Mouse (Mus musculus): ENCODE measurements at regions not wholly inside any gene's neighbourhood (a gene's known extent, or its start where the extent isn't known, plus 50 kb on each side); places are given as distances from the start of the nearest gene placed in this dataset.
"Not testable (repeated sequence)": the region's sequence is repeated elsewhere in the genome, so short reads cannot be mapped to it uniquely, and the experiment has no call there.

DNA sequence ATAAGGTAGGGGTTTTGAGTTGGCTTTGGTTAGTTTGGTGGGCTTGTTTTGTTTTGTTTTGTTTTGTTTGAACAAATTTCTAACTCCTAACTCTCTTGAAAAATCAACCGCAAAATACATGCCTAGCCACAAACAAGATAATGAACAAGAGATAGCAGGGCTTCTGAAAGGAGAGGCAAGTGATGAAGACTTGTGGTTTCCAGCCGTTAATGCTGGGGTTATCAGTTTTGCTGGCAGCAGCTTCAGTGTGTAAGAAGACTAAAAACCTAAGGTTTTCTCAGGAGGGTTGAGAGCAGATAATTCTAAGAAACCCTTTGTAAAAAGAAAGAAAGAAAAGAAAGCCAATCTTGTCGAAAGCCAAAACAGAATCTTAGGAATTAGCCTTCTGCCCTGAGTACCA is 115.6 kb downstream of the Dad1 start:
- Histone ChIP-seq H3K27ac (ENCODE audit: insufficient read depth, low read depth, low read length) (no peak overlapping the region), H3K4me3 (ENCODE audit: insufficient read depth, low read depth, low read length) (no peak overlapping the region), H3K4me1 (ENCODE audit: control insufficient read depth, insufficient read depth, low read length) (no peaks in the 10 kb centered on the region)
- WGBS = 83% methylated on average over 3 of the region's 3 CpGs
- TF ChIP-seq CTCF (IDR thresholded peaks at IDR 0.05; ENCODE audit: insufficient read depth, low read depth, low read length) (no peak), POLR2A (IDR thresholded peaks at IDR 0.05; ENCODE audit: insufficient read depth, low read depth, low read length) (no peak)

DNA sequence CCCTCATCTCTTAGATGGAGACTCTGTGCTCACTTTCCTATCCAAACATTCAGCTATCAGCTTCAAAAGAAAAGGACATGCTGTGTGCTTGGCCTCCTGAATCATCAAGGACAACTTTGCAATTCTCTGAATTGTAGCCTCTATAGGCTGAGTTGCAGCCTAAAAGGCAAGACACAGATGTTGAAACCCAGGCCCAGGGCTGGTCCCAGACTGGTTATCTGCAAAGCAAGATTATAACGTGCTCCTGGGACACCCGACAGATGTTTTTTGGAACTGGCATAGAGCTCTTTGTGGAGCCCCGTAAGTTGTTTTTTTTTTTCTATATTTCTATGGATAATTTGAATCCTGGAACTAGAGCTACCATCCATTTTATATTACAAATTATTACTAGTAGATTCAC is 117.4 kb downstream of the Dad1 start:
- TF ChIP-seq POLR2A (IDR thresholded peaks at IDR 0.05; ENCODE audit: insufficient read depth, low read depth, low read length) (no peak), CTCF (IDR thresholded peaks at IDR 0.05; ENCODE audit: insufficient read depth, low read depth, low read length) (no peak)
- no peaks in the 10 kb centered on the region for H3K4me1 ChIP-seq (ENCODE audit: control insufficient read depth, insufficient read depth, low read length)
- H3K27ac ChIP-seq (ENCODE audit: insufficient read depth, low read depth, low read length) = no peak overlapping the region
- H3K4me3 ChIP-seq (ENCODE audit: insufficient read depth, low read depth, low read length) = no peak overlapping the region
- WGBS = 94% methylated on average over 3 of the region's 3 CpGs

DNA sequence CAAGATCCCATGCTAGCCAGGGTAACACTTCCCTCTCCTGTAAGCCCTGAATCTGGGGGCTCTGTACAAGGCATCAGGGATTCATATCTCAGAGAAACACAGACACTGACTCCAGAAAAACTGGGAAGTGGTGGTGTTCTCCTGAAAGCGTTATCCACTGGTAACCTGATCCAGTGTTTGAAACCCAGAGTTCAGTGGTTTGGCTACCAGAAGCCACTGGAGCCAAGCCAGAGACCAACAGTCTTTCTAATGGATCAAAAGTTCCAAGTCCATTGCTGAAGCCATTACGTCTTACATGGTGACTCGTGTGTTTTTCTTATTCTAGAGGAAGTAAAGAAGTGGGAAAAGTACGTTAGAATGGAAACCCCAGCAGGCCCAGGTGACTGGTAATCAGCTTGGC is 125.6 kb downstream of the Dad1 start:
- no peak for TF ChIP-seq POLR2A (IDR thresholded peaks at IDR 0.05; ENCODE audit: insufficient read depth, low read depth, low read length)
- TF ChIP-seq CTCF (IDR thresholded peaks at IDR 0.05; ENCODE audit: insufficient read depth, low read depth, low read length) = no peak
- Histone ChIP-seq H3K27ac (ENCODE audit: insufficient read depth, low read depth, low read length) (no peak overlapping the region), H3K4me1 (ENCODE audit: control insufficient read depth, insufficient read depth, low read length) (peaks cover 3% of the 10 kb centered on the region; the same call in 1 of the 2 replicates), H3K4me3 (ENCODE audit: insufficient read depth, low read depth, low read length) (no peak overlapping the region)
- 68% methylated on average over 4 of the region's 4 CpGs for WGBS

DNA sequence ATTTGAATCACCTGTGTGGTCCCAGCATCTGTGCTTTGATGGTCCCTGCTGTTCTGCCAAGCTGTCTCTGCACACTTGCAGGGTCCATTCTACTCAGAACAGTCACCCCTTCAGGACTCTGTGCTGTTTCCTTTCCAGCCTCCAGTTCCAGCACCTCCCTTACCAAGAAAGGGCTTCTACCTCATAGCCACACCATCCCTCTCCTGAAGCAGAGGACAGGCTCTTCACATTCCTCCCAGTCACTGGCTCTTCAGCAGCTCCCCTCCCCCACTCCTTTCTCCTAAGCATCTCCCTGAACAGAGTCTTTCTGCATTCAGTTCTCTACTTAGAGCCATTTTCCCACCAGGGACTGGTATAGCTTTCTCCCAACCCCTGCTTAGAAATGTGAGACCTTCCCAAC is 128.4 kb downstream of the Dad1 start:
- peaks cover 3% of the 10 kb centered on the region; the same call in 1 of the 2 replicates for H3K4me1 ChIP-seq (ENCODE audit: control insufficient read depth, insufficient read depth, low read length)
- TF ChIP-seq CTCF (IDR thresholded peaks at IDR 0.05; ENCODE audit: insufficient read depth, low read depth, low read length) = no peak
- no peak for TF ChIP-seq POLR2A (IDR thresholded peaks at IDR 0.05; ENCODE audit: insufficient read depth, low read depth, low read length)
- no peak overlapping the region for H3K27ac ChIP-seq (ENCODE audit: insufficient read depth, low read depth, low read length)
- H3K4me3 ChIP-seq (ENCODE audit: insufficient read depth, low read depth, low read length) = no peak overlapping the region

DNA sequence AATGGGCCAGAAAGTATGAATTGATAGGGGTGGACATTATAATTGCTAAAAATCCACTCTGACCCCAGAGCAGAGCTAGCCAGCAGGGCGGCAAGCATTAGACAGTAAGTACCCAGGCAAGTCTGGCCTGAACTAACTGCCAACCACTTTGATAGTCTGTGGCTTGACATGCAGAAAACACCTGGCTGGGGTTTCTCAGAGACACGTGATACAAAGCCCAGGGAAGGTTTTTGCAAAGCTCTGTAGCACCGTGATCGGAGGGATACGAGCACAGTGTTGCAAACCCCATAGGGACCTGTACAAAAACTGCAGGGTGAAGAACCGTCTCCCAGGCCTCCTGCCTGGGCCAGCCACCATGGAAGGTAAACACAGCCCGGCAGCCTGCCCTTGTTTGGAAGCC is 131.9 kb downstream of the Dad1 start:
- WGBS = 80% methylated on average over 7 of the region's 7 CpGs
- no peak for TF ChIP-seq POLR2A (IDR thresholded peaks at IDR 0.05; ENCODE audit: insufficient read depth, low read depth, low read length)
- TF ChIP-seq CTCF (IDR thresholded peaks at IDR 0.05; ENCODE audit: insufficient read depth, low read depth, low read length) = no peak
- Histone ChIP-seq H3K4me1 (ENCODE audit: control insufficient read depth, insufficient read depth, low read length) (peaks cover 3% of the 10 kb centered on the region; the same call in 1 of the 2 replicates), H3K27ac (ENCODE audit: insufficient read depth, low read depth, low read length) (no peak overlapping the region), H3K4me3 (ENCODE audit: insufficient read depth, low read depth, low read length) (no peak overlapping the region)

DNA sequence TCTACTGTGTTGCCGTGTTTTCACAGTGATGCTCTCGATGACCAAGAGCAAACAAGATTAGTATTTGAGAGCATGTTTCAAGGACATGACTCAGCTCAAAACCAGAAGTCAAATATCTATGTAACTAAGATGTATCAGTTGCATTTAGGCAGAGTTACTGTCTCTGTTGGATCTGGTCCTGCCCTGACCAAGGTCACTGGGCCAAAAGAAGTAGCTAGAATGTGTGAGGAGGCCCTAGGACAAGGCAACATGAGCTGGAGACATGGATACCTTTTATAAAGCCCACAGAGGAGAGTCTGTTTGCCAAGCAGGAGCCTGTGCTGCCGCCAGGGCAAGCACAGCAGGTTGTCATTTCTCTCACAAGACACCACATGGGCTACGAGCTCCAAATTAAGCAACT is 132.6 kb downstream of the Dad1 start:
- TF ChIP-seq CTCF (IDR thresholded peaks at IDR 0.05; ENCODE audit: insufficient read depth, low read depth, low read length) = no peak
- TF ChIP-seq POLR2A (IDR thresholded peaks at IDR 0.05; ENCODE audit: insufficient read depth, low read depth, low read length) = no peak
- H3K27ac ChIP-seq (ENCODE audit: insufficient read depth, low read depth, low read length) = no peak overlapping the region
- WGBS = 79% methylated on average over 4 of the region's 4 CpGs
- H3K4me3 ChIP-seq (ENCODE audit: insufficient read depth, low read depth, low read length) = no peak overlapping the region
- peaks cover 3% of the 10 kb centered on the region; the same call in 1 of the 2 replicates for H3K4me1 ChIP-seq (ENCODE audit: control insufficient read depth, insufficient read depth, low read length)

DNA sequence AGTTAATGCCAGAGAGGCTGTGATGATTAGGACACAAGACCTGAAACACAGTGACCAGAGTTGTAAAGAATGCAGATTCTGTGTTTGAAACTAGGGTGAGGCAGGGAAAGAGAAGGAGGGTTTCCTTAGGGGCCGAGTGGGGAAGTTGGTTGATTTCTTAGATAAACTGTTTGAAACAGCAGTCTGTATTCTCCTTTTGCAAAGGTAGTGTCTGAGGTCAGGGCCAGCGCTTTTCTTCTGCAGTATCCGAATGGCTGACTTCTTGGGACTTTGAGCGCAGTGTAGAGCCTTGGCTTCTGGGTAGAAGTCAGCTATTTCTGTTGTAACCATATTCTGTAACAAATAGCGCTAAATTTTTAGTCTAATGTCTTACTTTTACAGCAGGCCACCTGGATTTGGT is 133.7 kb downstream of the Dad1 start:
- H3K27ac ChIP-seq (ENCODE audit: insufficient read depth, low read depth, low read length) = no peak overlapping the region
- H3K4me1 ChIP-seq (ENCODE audit: control insufficient read depth, insufficient read depth, low read length) = no peaks in the 10 kb centered on the region
- H3K4me3 ChIP-seq (ENCODE audit: insufficient read depth, low read depth, low read length) = no peak overlapping the region
- TF ChIP-seq POLR2A (IDR thresholded peaks at IDR 0.05; ENCODE audit: insufficient read depth, low read depth, low read length) = no peak
- TF ChIP-seq CTCF (IDR thresholded peaks at IDR 0.05; ENCODE audit: insufficient read depth, low read depth, low read length) = no peak
- 94% methylated on average over 5 of the region's 5 CpGs for WGBS

DNA sequence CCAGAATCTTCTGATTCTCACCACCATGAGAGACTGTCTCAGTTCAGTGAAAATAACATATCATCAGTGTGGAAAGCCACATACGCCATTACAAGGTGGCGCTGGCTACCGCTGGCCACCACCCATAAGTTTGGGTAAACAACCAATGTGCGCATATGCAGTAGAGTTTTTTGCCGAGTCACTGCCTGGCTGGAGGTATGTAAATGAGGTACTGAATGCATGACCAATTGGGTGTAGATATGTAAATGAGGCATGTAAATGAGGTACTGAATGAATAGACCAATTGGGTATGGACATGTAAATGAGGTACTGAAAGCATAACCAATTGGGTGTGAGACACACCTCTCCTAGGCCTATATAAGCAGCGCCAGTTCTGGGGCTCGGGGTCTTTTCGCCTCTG is 136.3 kb downstream of the Dad1 start:
- not testable (repeated sequence) for H3K27ac ChIP-seq (ENCODE audit: insufficient read depth, low read depth, low read length); H3K4me3 ChIP-seq (ENCODE audit: insufficient read depth, low read depth, low read length); H3K4me1 ChIP-seq (ENCODE audit: control insufficient read depth, insufficient read depth, low read length)
- 95% methylated on average over 8 of the region's 8 CpGs for WGBS

DNA sequence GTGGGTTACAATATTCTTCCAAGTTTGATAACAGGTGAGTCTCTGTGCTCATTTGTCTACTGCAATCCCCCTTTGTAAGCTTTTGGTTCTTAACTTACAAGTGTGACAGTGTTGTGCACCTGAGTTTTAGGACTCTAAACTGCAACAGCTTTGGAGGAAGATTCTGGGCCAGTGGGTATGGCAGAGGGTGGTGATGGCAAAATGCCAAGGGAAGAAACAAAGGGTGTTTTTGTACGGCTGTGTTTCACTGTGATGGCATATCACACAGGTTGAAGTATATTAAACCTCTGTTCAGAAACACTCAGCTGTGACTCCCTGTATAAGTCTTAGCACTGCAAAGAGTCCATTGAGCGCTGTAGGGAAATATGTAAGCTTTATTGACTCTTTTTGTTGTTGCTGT is 140.7 kb downstream of the Dad1 start:
- TF ChIP-seq CTCF (IDR thresholded peaks at IDR 0.05; ENCODE audit: insufficient read depth, low read depth, low read length) (no peak), POLR2A (IDR thresholded peaks at IDR 0.05; ENCODE audit: insufficient read depth, low read depth, low read length) (no peak)
- WGBS = 65% methylated on average over 2 of the region's 2 CpGs
- H3K4me1 ChIP-seq (ENCODE audit: control insufficient read depth, insufficient read depth, low read length) = no peaks in the 10 kb centered on the region
- H3K4me3 ChIP-seq (ENCODE audit: insufficient read depth, low read depth, low read length) = no peak overlapping the region
- H3K27ac ChIP-seq (ENCODE audit: insufficient read depth, low read depth, low read length) = no peak overlapping the region

DNA sequence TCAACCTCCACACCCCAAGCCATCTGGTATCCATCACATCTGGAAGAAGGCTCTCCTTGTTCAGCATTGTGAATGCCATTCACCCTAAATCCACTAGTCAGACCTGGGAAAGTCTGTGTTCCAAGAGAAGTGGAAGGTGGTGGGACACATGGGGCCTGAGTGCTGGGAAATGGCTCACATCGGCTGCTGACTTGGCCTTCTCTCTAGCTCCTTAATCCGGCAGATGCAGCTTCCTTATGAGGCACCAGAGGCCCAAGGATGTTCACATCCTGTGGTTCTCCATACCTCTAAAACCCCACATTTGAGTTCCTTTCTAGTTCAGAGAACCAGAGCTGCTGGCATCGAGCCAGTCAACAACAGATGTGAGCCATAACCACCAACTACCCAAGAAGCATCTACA is 142.9 kb downstream of the Dad1 start:
- Histone ChIP-seq H3K4me1 (ENCODE audit: control insufficient read depth, insufficient read depth, low read length) (no peaks in the 10 kb centered on the region), H3K27ac (ENCODE audit: insufficient read depth, low read depth, low read length) (no peak overlapping the region), H3K4me3 (ENCODE audit: insufficient read depth, low read depth, low read length) (no peak overlapping the region)
- 63% methylated on average over 3 of the region's 3 CpGs for WGBS
- TF ChIP-seq CTCF (IDR thresholded peaks at IDR 0.05; ENCODE audit: insufficient read depth, low read depth, low read length) (no peak), POLR2A (IDR thresholded peaks at IDR 0.05; ENCODE audit: insufficient read depth, low read depth, low read length) (no peak)

Data from olfactory bulb, adult 2 months (tissue).